Mouse (Mus musculus) MEL (cell line): ENCODE data around the gene Rpp25. TPM values are rescaled to one million over a fixed set of nuclear protein-coding genes. Genes with fewer than 3 reads are reported as not detected.
A peak's percentile ranks its signal among the peaks of the same experiment; 100 is the strongest.

ENCODE experiments used
- DNase-seq: peaks from one replicate; pipeline ENCODE4 v3.0.0; 2011; ENCODE audit warnings: low read depth, low spot score
- H3K27ac ChIP-seq: 2 replicates; pipeline ENCODE4 v1.5.1; 2012; ENCODE audit warnings: low read depth, mild to moderate bottlenecking, control low read depth, low read length, moderate library complexity; ENCODE audit not compliant: control insufficient read depth
- H3K27me3 ChIP-seq, 2 experiments: fragments of 150-350 bp in 1 of 2; sonication (generic) in 1 of 2; 2 replicates each; pipeline ENCODE4 v1.6.1; 2012; ENCODE audit warnings: low read length in 2 of 2, mild to moderate bottlenecking in 2 of 2, improper control_type of control experiment in 1 of 2, moderate library complexity in 1 of 2; ENCODE audit not compliant: insufficient read depth in 2 of 2, control insufficient read depth in 1 of 2
- H3K36me3 ChIP-seq, 2 experiments: 2 replicates each; pipeline ENCODE4 v1.6.1; 2012 to 2014; ENCODE audit warnings: low read length in 2 of 2, improper control_type of control experiment in 1 of 2, inconsistent platforms in 1 of 2, mild to moderate bottlenecking in 1 of 2; ENCODE audit not compliant: insufficient read depth in 2 of 2, control insufficient read depth in 1 of 2
- H3K4me1 ChIP-seq, 2 experiments: fragments of 150-350 bp in 1 of 2; sonication (generic) in 1 of 2; 2 replicates each; pipeline ENCODE4 v1.6.1; 2012; ENCODE audit warnings: low read length in 2 of 2, improper control_type of control experiment in 1 of 2, mild to moderate bottlenecking in 1 of 2; ENCODE audit not compliant: insufficient read depth in 2 of 2, control insufficient read depth in 1 of 2
- H3K4me3 ChIP-seq, 2 experiments: fragments of 150-350 bp in 1 of 2; sonication (generic) in 1 of 2; 2 replicates each; pipeline ENCODE4 v1.5.1; 2012; ENCODE audit warnings: low read depth in 2 of 2, low read length in 2 of 2, mild to moderate bottlenecking in 2 of 2, moderate library complexity in 2 of 2, control low read depth in 1 of 2, improper control_type of control experiment in 1 of 2; ENCODE audit not compliant: control insufficient read depth in 1 of 2, insufficient read depth in 1 of 2
- H3K79me2 ChIP-seq: 2 replicates; pipeline ENCODE4 v1.6.1; 2012; ENCODE audit warnings: mild to moderate bottlenecking, low read length, moderate library complexity; ENCODE audit not compliant: control insufficient read depth, poor library complexity, insufficient read depth
- H3K9ac ChIP-seq: 2 replicates; pipeline ENCODE4 v1.6.1; 2012; ENCODE audit warnings: low read depth, mild to moderate bottlenecking, control low read depth, low read length, moderate library complexity; ENCODE audit not compliant: control insufficient read depth, poor library complexity, severe bottlenecking
- H3K9me3 ChIP-seq: fragments of 150-350 bp; sonication (generic); replicated peaks from 2 replicates; pipeline ENCODE4 v1.6.1; 2012; ENCODE audit warnings: mild to moderate bottlenecking, low read length, improper control_type of control experiment, moderate library complexity; ENCODE audit not compliant: insufficient read depth
- BHLHE40 ChIP-seq: IDR thresholded peaks from 2 replicates; pipeline ENCODE4 v1.6.1; 2012; ENCODE audit warnings: low read depth, mild to moderate bottlenecking, inconsistent platforms, low read length, improper control_type of control experiment, borderline replicate concordance
- CHD1 ChIP-seq: IDR thresholded peaks from 2 replicates; pipeline ENCODE4 v1.6.1; 2012; ENCODE audit warnings: low read depth, mild to moderate bottlenecking, inconsistent platforms, low read length, improper control_type of control experiment
- CTCF ChIP-seq, 3 experiments: IDR thresholded peaks in 2 of 3; conservative IDR thresholded peaks in 1 of 3; 2 replicates each; pipeline ENCODE4 v1.5.1; 2011 to 2012; ENCODE audit warnings: low read length in 3 of 3, low read depth in 2 of 3, mild to moderate bottlenecking in 2 of 3, improper control_type of control experiment in 1 of 3, inconsistent platforms in 1 of 3, mixed read lengths in 1 of 3, moderate library complexity in 1 of 3; ENCODE audit not compliant: control insufficient read depth in 1 of 3, insufficient read depth in 1 of 3, poor library complexity in 1 of 3, severe bottlenecking in 1 of 3
- E2F4 ChIP-seq: IDR thresholded peaks from 2 replicates; pipeline ENCODE4 v1.6.1; 2011; ENCODE audit warnings: low read depth, low read length, improper control_type of control experiment, borderline replicate concordance
- ELF1 ChIP-seq: IDR thresholded peaks from 2 replicates; pipeline ENCODE4 v1.6.1; 2014; ENCODE audit warnings: low read depth, mild to moderate bottlenecking, inconsistent platforms, low read length, improper control_type of control experiment, moderate library complexity
- EP300 ChIP-seq, 2 experiments: IDR thresholded peaks; 2 replicates each; pipeline ENCODE4 v1.6.1; 2011; ENCODE audit warnings: improper control_type of control experiment in 2 of 2, low read length in 2 of 2, low read depth in 1 of 2, mild to moderate bottlenecking in 1 of 2
- ETS1 ChIP-seq: IDR thresholded peaks from 2 replicates; pipeline ENCODE4 v1.6.1; 2012; ENCODE audit warnings: low read depth, mild to moderate bottlenecking, inconsistent platforms, low read length, improper control_type of control experiment, moderate library complexity
- GATA1 ChIP-seq: IDR thresholded peaks from 2 replicates; pipeline ENCODE4 v1.6.1; 2011; ENCODE audit warnings: low read depth, low read length, improper control_type of control experiment
- MAX ChIP-seq: IDR thresholded peaks from 2 replicates; pipeline ENCODE4 v1.6.1; 2011; ENCODE audit warnings: low read length, improper control_type of control experiment
- MAZ ChIP-seq: IDR thresholded peaks from 2 replicates; pipeline ENCODE4 v1.6.1; 2012; ENCODE audit warnings: low read depth, mild to moderate bottlenecking, inconsistent platforms, low read length, improper control_type of control experiment
- MEF2A ChIP-seq: IDR thresholded peaks from 2 replicates; pipeline ENCODE4 v1.6.1; 2014; ENCODE audit warnings: low read depth, mild to moderate bottlenecking, inconsistent platforms, low read length, improper control_type of control experiment; ENCODE audit not compliant: poor library complexity, insufficient replicate concordance, severe bottlenecking; ENCODE audit errors: extremely low read depth
- MXI1 ChIP-seq: IDR thresholded peaks from 2 replicates; pipeline ENCODE4 v1.6.1; 2011; ENCODE audit warnings: mild to moderate bottlenecking, low read depth, low read length, improper control_type of control experiment
- MYB ChIP-seq: IDR thresholded peaks from 2 replicates; pipeline ENCODE4 v1.6.1; 2011; ENCODE audit warnings: mild to moderate bottlenecking, low read depth, low read length, improper control_type of control experiment
- NELFE ChIP-seq: IDR thresholded peaks from 2 replicates; pipeline ENCODE4 v1.6.1; 2011; ENCODE audit warnings: low read depth, low read length, improper control_type of control experiment
- NRF1 ChIP-seq: IDR thresholded peaks from 2 replicates; pipeline ENCODE4 v1.6.1; 2014; ENCODE audit warnings: low read depth, mild to moderate bottlenecking, inconsistent platforms, low read length, improper control_type of control experiment, moderate library complexity; ENCODE audit not compliant: poor library complexity, insufficient read depth, severe bottlenecking
- POLR2A ChIP-seq, 2 experiments: IDR thresholded peaks; 2 replicates each; pipeline ENCODE4 v1.6.1; 2011 to 2012; ENCODE audit warnings: low read length in 2 of 2, mild to moderate bottlenecking in 2 of 2, control low read depth in 1 of 2, improper control_type of control experiment in 1 of 2, low read depth in 1 of 2, moderate library complexity in 1 of 2; ENCODE audit not compliant: control insufficient read depth in 1 of 2, insufficient read depth in 1 of 2, poor library complexity in 1 of 2
- POLR2AphosphoS5 ChIP-seq: IDR thresholded peaks from 2 replicates; pipeline ENCODE4 v1.6.1; 2012; ENCODE audit warnings: low read depth, borderline replicate concordance, mild to moderate bottlenecking, inconsistent platforms, low read length, moderate library complexity, mixed read lengths
- RCOR1 ChIP-seq: IDR thresholded peaks from 2 replicates; pipeline ENCODE4 v1.6.1; 2012; ENCODE audit warnings: low read depth, mild to moderate bottlenecking, inconsistent platforms, low read length, improper control_type of control experiment
- SIN3A ChIP-seq: IDR thresholded peaks from 2 replicates; pipeline ENCODE4 v1.6.1; 2012; ENCODE audit warnings: low read length, improper control_type of control experiment, inconsistent platforms
- SMC3 ChIP-seq: IDR thresholded peaks from 2 replicates; pipeline ENCODE4 v1.6.1; 2011; ENCODE audit warnings: low read depth, low read length, improper control_type of control experiment
- TBP ChIP-seq: IDR thresholded peaks from 2 replicates; pipeline ENCODE4 v1.8.0; 2011; ENCODE audit warnings: low read depth, low read length, improper control_type of control experiment
- TCF12 ChIP-seq: IDR thresholded peaks from 2 replicates; pipeline ENCODE4 v1.6.1; 2014; ENCODE audit warnings: low read depth, mild to moderate bottlenecking, inconsistent platforms, low read length, improper control_type of control experiment, moderate library complexity
- USF1 ChIP-seq: IDR thresholded peaks from 2 replicates; pipeline ENCODE4 v1.6.1; 2014; ENCODE audit warnings: low read depth, mild to moderate bottlenecking, inconsistent platforms, low read length, improper control_type of control experiment, moderate library complexity
- USF2 ChIP-seq, 2 experiments: IDR thresholded peaks; 2 replicates each; pipeline ENCODE4 v1.6.1; 2011 to 2012; ENCODE audit warnings: improper control_type of control experiment in 2 of 2, low read length in 2 of 2, borderline replicate concordance in 1 of 2, inconsistent platforms in 1 of 2, low read depth in 1 of 2, mild to moderate bottlenecking in 1 of 2; ENCODE audit not compliant: insufficient read depth in 1 of 2
- ZC3H11A ChIP-seq: IDR thresholded peaks from 2 replicates; pipeline ENCODE4 v1.6.1; 2012; ENCODE audit warnings: low read depth, mild to moderate bottlenecking, inconsistent platforms, low read length, improper control_type of control experiment
- ZKSCAN1 ChIP-seq: IDR thresholded peaks from 2 replicates; pipeline ENCODE4 v1.6.1; 2012; ENCODE audit warnings: low read depth, mild to moderate bottlenecking, inconsistent platforms, low read length, improper control_type of control experiment, moderate library complexity
- ZMIZ1 ChIP-seq: IDR thresholded peaks from 2 replicates; pipeline ENCODE4 v1.6.1; 2012; ENCODE audit warnings: low read depth, mild to moderate bottlenecking, inconsistent platforms, low read length, improper control_type of control experiment, moderate library complexity
- polyA plus RNA-seq, 2 experiments: library from polyadenylated mRNA; stranded (reverse) in 1 of 2; unstranded in 1 of 2; fragments of >175 nt in 1 of 2; fragments of >200 nt in 1 of 2; gene quantifications; 2 replicates each; pipeline versions ENCODE4 v1.2.1 to v1.2.4; 2012; ENCODE audit warnings: low replicate concordance in 2 of 2, low read depth in 1 of 2; ENCODE audit not compliant: insufficient read length in 2 of 2, insufficient read depth in 1 of 2, missing spikeins in 1 of 2
- total RNA-seq: library from RNA; depleted of rRNA; stranded (reverse); fragments of 300-350 nt; gene quantifications from 2 replicates; pipeline ENCODE4 v1.2.3, GENCODE M21; 2012

Rpp25 gene
- total and polyA plus RNA-seq, 3 experiments = 0.12 to 0.68 TPM; not detected in 1

DNA sequence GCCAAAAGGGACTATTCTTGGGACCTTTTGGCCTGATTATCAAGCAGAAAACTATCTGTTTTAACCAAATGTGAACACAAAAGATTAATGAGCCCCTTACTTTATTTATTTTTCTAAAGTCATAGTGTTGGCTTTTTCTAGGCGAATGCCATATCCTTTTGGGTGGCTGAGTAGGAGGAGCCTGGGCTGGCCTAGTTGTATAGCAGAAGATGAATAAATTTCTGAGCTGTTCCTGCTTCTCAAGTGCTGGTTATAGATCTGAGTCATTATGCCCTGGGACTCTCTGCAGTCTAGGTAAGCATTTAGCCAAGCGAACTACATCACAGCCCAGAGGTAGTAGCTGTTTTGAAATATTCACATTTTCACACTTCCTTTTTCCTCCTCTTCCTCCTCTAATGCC is 21.7 kb downstream of the Rpp25 start:
- Histone ChIP-seq H3K4me3 (no peak overlapping the region), H3K9ac (no peak overlapping the region)

DNA sequence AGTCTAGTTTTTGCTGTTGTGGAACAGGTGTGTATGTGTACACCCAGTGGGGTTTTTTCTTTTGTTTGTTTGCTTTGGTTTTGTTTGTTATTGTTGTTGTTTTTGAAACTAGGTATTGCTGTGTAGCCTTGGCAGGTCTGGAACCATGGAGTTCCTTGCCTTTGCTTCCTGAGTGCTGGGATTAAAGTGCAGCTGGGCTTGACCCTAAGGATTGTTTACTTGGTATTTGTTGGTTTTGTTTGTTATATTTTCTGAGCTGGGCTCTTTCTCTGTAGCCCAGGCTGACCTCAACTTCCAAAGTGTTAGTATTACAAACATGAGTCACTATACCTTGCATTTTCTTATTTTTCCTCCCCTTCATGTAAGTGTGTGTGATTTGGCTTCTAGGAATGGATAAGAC is 22.6 kb downstream of the Rpp25 start:
- no peak overlapping the region for H3K4me3 ChIP-seq
- peaks cover 9 to 12% of the 10 kb centered on the region in 2 experiments for H3K4me1 ChIP-seq
- H3K27me3 ChIP-seq = no peaks in the 10 kb centered on the region
- peaks cover 21 to 38% of the 10 kb centered on the region in 2 experiments for H3K36me3 ChIP-seq
- no peak overlapping the region for H3K9ac ChIP-seq
- DNase-seq = no peak
- peaks cover 68% of the 10 kb centered on the region for H3K79me2 ChIP-seq
- H3K27ac ChIP-seq = no peak overlapping the region
- no peaks in the 10 kb centered on the region for H3K9me3 ChIP-seq
- TF ChIP-seq POLR2AphosphoS5 = no peak
- no peak for TF ChIP-seq ZMIZ1
- TF ChIP-seq ETS1 = no peak
- TF ChIP-seq SMC3 = no peak
- no peak for TF ChIP-seq TBP
- TF ChIP-seq CHD1 = no peak
- no peak for TF ChIP-seq GATA1
- no peak for TF ChIP-seq USF1
- TF ChIP-seq MAX = no peak
- TF ChIP-seq POLR2A (IDR thresholded peaks at IDR 0.05; ENCODE audit: control insufficient read depth in 1 of 2, insufficient read depth in 1 of 2, low read depth in 1 of 2, low read length in 2 of 2, poor library complexity in 1 of 2) = no peak
- no peak for TF ChIP-seq USF2 (IDR thresholded peaks at IDR 0.05; ENCODE audit: borderline replicate concordance in 1 of 2, insufficient read depth in 1 of 2, low read depth in 1 of 2, low read length in 2 of 2)
- no peak for TF ChIP-seq ELF1
- no peak for TF ChIP-seq ZKSCAN1
- TF ChIP-seq MYB = no peak
- no peak for TF ChIP-seq TCF12
- TF ChIP-seq MAZ = no peak
- no peak for TF ChIP-seq CTCF (IDR thresholded peaks at IDR 0.05 in 2 of 3, conservative IDR thresholded peaks at IDR 0.05 in 1 of 3; ENCODE audit: control insufficient read depth in 1 of 3, insufficient read depth in 1 of 3, low read depth in 2 of 3, low read length in 3 of 3, poor library complexity in 1 of 3, severe bottlenecking in 1 of 3)
- TF ChIP-seq MEF2A = no peak
- TF ChIP-seq EP300 (IDR thresholded peaks at IDR 0.05; ENCODE audit: low read depth in 1 of 2, low read length in 2 of 2) = no peak

More for the DNA sequence above, 21.7 kb downstream of the Rpp25 start:
- no peaks in the 10 kb centered on the region for H3K27me3 ChIP-seq
- H3K4me1 ChIP-seq = peaks cover 9 to 12% of the 10 kb centered on the region in 2 experiments
- peaks cover 14 to 38% of the 10 kb centered on the region in 2 experiments for H3K36me3 ChIP-seq
- H3K9me3 ChIP-seq = no peaks in the 10 kb centered on the region
- DNase-seq = peak; percentile 32
- no peak for TF ChIP-seq RCOR1
- TF ChIP-seq BHLHE40 = no peak
- TF ChIP-seq MAZ = no peak
- TF ChIP-seq MYB = no peak
- TF ChIP-seq ZKSCAN1 = no peak
- TF ChIP-seq CTCF (IDR thresholded peaks at IDR 0.05 in 2 of 3, conservative IDR thresholded peaks at IDR 0.05 in 1 of 3; ENCODE audit: control insufficient read depth in 1 of 3, insufficient read depth in 1 of 3, low read depth in 2 of 3, low read length in 3 of 3, poor library complexity in 1 of 3, severe bottlenecking in 1 of 3) = no peak
- TF ChIP-seq USF2 (IDR thresholded peaks at IDR 0.05; ENCODE audit: borderline replicate concordance in 1 of 2, insufficient read depth in 1 of 2, low read depth in 1 of 2, low read length in 2 of 2) = no peak
- TF ChIP-seq NRF1 = no peak
- TF ChIP-seq ZC3H11A = no peak
- no peak for TF ChIP-seq ZMIZ1
- TF ChIP-seq MXI1 = no peak
- no peak for TF ChIP-seq POLR2A (IDR thresholded peaks at IDR 0.05; ENCODE audit: control insufficient read depth in 1 of 2, insufficient read depth in 1 of 2, low read depth in 1 of 2, low read length in 2 of 2, poor library complexity in 1 of 2)
- TF ChIP-seq ETS1 = no peak
- TF ChIP-seq SMC3 = no peak
- no peak for TF ChIP-seq SIN3A
- TF ChIP-seq TCF12 = no peak
- TF ChIP-seq NELFE = no peak
- no peak for TF ChIP-seq CHD1
- no peak for TF ChIP-seq E2F4
- no peak for TF ChIP-seq TBP
- peaks cover 72% of the 10 kb centered on the region for H3K79me2 ChIP-seq
- H3K27ac ChIP-seq = no peak overlapping the region
